Mouse (Mus musculus) cerebellum, adult 18-20 months (tissue): ENCODE results near the gene Rae1.

Experiments used
- DNase-seq, 2 experiments: peaks; one replicate each; pipeline ENCODE4 v3.0.0; 2021

Rae1 gene

DNA sequence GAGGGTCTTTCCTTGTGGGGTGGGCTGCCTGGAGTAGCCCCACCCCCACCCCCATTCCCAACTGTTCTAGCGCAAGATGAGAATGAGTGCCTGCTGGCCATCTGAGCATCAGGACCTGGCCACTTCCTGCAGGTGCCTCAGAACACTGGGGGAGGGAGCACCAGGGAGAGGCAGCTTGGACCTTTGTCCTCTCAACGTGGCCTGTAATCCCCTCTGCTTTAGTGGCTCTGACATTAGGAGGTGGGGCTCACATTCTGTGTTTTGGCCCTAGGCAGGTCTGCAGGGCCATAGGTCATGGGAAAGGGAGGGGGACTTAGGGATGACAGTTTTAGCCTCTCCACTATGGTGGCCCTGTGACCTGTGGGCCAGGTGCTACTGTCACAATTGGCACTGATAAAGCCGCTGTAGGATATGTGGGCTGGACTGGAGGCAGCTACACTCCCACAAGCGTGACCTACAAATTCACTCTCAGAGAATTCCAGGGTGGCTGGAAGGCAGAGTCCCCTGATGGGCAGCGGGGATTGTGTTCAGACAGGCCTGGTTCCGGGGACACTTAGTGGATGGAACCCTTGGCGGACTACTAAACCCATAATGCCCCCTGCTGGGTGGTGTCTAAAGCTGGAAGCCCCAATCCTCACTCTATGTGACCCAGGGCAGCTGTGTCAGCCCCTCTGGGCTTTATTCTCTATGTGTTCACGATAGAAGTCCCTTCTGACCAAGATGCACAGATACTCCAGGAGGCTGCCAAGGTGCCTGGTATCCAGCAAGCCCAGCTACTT lies 50.9 kb downstream of the Rae1 start:
- DNase-seq: no peak

DNA sequence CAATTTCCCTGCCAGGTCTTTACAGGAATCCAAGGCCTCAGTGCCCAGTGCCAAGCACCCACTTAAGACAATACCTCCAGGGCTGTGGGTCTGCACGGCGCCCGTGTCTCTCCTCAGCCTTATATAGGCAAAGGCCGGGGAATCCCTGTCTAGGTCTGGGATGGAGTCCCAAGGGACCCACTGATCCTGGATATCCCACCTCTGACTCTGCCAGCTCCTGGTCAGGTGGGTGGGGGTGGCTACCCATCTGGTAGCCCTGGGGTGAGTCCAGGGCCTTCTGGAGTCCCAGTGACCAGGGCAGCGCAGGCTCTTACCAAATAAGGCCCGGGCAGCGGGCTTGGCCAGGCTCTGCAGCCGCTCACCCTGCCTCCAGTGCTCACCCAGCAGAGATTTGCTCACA lies 53.0 kb downstream of the Rae1 start:
- DNase-seq: no peak

DNA sequence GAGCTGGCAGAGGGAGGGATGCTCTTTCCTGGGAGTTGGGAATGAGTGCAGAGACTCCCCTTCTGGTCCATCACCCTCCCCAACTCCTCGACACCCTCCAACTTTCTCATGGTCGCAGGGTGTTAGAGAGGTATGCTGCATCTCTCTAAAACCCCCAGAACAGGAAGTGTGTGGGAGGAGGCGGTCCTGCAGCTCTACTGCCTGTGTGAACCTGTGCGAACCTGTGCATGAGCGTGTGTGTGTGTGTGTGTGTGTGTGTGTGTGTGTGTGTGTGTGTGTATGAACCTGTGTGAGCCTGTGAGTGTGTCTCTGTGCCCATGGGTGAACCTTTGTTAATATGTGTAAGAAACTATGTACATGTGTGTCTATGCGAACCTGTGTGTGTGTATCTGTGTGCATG lies 53.9 kb downstream of the Rae1 start:
- DNase-seq: no peak

DNA sequence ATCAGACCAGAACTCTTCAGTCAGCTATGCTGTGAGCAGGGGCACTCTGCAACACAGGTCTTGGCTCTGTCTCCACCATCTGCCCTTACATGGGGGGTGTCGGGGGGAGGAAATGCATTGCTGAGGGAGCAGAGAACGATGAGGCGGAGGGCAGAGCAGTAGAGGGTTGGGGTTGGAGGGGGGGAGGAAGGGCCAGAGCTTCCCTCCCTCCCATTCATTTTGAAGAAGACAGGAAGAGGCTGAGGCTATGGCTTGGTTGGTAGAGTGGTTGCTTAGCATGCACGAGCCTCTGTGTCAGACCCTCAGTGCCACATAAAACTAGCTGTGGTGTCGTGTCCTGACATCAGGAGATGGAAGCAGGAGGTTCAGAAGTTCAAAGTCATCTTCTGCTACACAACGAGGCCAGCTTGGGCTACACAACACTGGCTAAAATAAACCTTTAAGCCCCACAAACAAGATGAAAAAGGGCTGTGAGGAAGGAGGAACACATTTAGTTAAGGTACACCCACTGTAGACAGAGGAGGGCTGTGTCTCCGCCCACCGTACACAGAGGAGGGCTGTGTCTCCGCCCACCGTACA lies 56.5 kb downstream of the Rae1 start:
- DNase-seq: no peak

DNA sequence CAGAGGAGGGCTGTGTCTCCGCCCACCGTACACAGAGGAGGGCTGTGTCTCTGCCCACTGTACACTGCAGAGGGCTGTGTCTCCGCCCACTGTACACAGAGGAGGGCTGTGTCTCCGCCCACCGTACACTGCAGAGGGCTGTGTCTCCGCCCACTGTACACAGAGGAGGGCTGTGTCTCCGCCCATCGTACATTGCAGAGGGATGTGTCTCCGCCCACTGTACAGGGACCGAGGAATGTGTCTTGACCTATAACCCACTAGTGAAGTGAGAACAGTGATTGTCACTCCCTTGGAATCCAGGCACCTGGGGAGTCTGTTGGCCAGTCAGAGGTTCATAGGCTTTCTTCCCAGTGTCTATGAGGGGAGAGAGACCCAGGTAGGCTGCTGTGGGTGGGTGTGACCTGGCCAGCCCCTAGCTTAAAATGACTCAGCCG lies 57.0 kb downstream of the Rae1 start:
- no peak for DNase-seq

DNA sequence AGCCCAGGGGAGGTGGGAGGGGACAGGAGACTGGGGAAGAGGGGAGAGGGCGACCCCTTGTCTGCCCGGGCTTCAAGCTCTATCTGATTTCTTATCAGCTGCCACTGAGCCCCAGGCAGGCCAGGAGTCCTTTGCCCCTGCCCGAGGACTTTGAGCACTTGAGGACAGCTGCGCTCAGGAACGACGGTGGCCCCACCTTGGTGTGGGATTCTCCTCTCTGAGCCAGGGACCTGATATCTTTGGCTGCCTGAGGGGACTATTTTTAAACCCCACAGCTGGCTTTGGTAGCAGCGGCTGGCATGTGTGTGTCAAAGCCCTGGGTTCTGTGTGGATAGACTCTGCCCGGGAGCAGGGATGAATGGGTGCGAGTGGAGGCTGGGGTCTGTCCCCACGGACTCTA lies 57.7 kb downstream of the Rae1 start:
- DNase-seq: no peak

DNA sequence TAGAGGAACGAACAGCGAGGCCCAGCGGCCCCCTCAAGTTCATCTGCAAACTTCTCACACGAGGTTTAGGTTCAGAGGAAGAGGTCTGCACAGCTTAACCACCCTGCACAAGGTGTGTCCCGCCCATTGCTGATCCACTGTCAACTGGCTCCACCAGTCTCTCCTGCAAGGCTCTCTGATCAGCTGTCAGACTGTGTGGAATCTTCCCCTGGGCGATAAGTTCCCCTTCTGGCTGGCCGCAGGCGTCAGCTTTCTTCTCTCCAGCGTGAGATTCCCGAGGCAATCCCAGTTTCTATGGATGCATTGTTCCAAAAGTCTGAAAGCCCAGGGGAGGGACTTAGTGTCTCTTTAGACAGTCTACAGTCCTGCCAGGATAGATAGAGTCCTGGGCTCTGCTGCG lies 58.3 kb downstream of the Rae1 start:
- DNase-seq: no peak

DNA sequence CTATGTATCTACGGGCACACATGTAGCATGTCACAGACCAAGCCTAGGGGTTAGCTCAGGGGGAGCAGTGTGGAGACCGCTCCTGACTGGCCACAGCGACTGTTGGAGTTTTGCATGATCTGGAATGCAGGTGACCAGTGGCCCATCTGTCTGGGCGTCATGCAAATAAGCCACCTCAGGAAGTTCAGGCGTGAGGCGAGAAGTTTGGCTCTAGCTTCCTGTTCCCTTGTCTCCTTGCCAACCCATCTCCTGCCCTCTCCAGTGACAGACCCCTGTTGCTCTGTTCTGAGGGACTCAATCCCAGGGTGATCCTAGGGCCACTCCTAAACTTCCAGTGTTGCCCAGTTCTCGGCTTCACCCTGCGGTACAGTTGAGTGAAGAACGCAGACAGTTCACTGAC lies 60.5 kb downstream of the Rae1 start:
- no peak for DNase-seq

DNA sequence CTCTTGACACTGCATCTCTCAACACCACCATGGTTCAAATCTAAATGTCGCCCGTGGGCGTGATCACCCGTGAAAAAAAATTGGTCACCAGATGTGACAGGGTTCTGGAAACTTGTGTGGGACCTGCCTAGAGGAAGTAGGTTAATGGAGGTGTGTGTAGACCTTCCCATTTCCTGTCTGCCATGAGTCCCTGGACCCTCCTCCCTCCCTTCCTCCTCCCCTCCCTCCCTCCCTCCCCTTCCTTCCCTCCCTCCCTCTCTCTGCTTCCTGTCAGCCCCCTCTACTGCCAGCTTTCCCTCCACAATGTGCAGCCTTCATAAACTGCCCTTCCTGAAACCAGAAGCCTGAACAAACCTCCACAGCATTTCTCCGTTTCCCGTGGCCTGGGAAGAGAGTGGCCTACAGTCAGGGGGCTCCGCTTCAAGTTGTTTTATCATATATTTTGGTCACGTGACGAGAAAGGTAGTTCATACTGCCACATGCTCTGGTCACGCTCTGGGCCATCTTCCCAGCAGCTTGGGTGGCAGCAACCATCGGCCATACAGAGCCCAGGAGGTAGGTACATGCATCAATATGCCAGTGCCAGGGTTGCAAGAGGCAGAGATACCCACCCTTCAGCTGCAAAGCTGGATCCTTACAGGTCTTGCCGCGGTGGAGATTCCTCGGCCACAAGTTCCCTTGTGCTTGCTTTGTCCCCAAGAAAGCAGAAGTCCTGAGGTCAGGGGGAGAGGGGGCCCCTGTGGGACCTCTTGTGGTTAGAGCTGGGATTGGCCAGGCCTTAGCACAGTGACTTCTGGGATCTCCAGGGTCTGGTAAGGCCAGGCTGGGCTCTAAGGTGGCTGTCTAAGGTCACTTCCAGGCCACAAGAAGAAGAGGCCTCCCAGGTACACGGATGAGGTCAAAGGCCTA lies 61.8 kb downstream of the Rae1 start:
- DNase-seq: no peak

DNA sequence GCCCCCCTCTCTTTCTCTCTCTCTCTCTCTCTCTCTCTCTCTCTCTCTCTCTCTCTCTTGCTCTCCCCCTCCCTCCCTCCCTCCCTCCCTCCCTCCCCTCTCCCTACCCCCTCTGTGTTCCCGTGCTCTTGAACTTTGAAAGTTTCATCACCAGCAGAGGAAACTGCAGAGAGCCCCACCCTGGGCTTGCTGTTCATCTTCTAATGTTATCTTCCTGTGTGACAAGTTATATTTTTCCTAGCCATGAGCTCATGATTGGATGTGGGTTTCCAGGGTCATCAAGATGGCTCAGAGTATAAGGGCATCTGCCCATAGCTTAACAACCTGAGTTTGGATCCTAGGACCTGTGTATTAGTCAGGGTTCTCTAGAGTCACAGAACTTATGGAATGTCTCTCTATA lies 63.3 kb downstream of the Rae1 start:
- DNase-seq: no peak

DNA sequence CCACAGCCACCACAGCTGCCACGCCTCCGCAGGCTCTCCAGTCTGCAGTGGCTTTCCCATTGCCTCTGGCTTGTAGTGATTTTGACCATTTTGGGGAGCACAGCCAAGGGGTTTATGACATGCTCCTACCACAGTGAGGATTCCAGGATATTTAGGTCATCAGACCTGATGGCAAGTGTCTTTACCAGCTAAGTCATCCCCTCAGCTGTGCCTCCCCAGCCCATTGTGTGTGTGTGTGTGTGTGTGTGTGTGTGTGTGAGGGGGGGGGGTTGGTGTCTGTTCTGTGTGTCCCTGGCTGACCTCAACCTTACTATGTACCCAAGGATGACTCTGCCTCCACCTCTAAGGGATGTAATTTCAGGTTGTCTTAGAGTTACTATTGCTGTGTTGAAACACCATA lies 64.9 kb downstream of the Rae1 start:
- no peak for DNase-seq
